Mouse (Mus musculus) heart, adult 2 months (tissue): ENCODE measurements around the gene Ippk.

Source experiments
- CTCF ChIP-seq: fragments of 200-600 bp; IDR thresholded peaks from 2 replicates; pipeline ENCODE4 v1.8.1; 2022; ENCODE audit warnings: antibody characterized with exemption, mild to moderate bottlenecking, moderate library complexity
- POLR2A ChIP-seq: fragments of 200-500 bp; IDR thresholded peaks from 2 replicates; pipeline ENCODE4 v1.6.1; 2011; ENCODE audit warnings: mild to moderate bottlenecking, low read depth, low read length, control low read depth; ENCODE audit not compliant: insufficient read depth

DNA sequence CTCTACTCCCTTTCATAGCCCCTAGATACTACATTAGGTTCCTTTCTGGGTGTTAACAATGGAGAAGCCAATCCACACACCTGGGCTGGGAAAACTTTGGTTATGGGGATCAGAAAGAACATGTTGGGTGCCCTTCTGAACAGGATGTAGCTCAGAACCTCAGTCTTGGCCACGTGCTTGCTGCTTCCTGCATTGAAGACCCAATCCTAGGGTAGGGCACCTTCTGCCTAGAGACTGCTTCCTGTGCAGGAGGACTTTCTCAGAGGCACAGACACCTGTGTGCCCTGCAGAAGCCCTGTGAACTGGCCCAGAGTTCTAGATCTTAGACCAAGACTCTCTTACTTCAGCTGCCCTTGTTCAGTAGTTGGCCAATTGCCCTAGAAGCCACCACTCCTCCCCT is 14.7 kb downstream of the Ippk start:
- TF ChIP-seq CTCF (no peak), POLR2A (no peak)
